Mouse (Mus musculus) spleen, adult 18-20 months (tissue): ENCODE results near the gene Fam83f.
A peak's percentile ranks its signal among the peaks of the same experiment; 100 is the strongest.

Experiments
- DNase-seq, 2 experiments: peaks; one replicate each; pipeline ENCODE4 v3.0.0; 2022; ENCODE audit warnings: mixed read lengths in 2 of 2

Fam83f gene

DNA sequence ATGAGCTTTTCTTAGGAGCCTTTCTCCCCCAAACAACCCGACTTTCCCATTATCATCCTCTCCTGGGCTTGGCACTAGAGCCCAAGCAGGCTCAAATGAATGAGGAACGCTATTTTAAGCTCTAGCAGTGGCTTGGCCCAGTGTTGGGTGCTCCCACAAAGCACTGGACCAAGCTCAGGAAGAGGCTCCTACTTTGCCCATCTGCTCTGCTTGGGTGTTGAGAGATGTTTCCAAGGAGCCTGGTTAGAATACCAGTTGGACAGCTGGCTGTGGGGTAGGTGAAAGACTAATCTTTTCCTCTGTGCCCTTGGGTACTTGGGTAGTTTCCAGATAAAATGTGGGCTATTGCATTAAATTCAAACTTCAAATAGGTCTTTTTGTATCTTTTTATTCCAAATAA lies 1.2 kb downstream of the Fam83f start:
- no peak for DNase-seq

DNA sequence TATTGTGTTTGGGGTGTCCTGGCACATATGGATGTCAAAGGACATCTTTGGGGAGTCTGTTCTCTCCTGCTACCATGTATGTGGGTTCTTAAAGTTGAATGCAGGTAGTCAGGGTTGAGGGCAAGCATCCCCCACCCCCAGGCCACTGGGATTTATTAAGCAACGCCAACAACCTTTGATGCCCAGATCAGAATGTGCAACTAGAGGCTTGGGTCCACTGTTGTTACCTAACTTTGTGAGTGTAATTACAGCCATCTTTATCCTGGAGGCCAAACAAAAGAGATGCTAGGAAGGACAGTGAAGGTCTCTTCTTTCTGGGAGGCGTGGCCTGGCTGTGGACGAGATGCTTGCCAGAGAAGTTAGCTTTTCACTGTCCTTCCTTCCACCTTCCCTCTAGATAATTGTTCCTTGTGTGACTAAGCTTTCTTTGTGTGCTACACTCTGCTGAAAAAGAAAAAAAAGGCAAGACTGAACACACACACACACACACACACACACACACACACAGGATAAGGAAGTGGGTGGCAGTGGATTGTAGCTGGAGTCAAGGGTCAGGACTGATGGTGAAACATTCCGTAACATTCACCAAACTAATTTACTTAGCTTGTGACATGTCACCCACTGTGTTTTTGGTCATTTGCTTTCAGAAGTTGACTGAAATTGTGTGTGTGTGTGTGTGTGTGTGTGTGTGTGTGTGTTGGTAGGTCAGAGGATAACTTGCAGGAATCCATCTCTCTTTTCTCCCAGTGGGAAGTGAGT lies 1.9 kb downstream of the Fam83f start:
- no peak for DNase-seq

DNA sequence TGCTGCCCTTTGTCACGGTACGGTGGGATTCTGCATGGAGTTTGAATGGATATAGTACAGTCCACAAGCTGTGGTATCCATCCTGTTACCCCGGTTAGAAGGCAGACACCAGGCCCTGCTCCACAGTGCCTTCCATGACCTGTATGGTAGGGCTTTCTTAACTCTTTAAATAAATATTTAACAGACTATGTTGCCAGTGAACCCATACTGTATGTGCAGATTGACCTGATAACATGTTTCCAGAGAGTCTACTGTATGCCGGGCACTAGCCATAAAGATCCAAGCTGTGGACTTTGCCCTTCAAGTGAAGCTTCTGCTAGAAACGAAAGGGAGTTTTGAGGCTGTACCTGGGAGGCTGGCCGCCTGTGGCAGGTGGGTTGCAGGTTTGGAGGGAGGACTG lies 3.1 kb downstream of the Fam83f start:
- DNase-seq, result no peak

DNA sequence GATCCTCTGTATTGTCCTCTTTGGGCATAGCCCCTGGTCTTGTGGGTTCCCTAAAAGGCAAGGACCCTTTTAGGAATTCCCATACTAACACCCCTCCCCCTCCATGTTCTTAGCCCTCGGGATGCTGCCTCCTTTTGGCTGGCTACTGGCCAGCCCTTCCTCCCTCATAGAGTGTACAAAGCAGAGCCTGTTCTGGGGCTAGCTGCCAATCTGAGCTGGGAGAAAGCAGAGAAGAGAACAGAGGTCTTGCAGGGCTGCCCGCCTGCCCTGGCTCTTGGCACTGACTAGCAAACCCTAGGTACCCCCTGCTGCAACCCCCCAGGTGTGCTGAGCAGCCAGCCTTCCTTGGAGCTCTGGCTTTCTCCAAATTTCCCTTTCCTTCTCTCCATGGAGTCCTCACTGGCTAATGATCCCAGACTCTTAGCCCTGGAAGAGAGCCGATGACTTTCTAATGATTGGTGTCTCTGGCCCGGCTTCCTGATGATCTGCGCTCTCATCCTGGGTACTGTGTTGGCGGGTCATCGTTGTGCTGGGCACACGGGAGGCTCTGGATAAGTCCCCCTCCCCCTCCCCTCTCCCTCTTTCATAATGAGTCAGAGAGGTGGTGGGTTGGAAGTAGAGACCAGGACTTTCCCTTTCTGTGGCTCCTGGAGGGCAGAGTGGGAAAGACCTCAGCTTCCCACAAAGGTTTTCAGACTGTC lies 8.0 kb downstream of the Fam83f start:
- no peak for DNase-seq

DNA sequence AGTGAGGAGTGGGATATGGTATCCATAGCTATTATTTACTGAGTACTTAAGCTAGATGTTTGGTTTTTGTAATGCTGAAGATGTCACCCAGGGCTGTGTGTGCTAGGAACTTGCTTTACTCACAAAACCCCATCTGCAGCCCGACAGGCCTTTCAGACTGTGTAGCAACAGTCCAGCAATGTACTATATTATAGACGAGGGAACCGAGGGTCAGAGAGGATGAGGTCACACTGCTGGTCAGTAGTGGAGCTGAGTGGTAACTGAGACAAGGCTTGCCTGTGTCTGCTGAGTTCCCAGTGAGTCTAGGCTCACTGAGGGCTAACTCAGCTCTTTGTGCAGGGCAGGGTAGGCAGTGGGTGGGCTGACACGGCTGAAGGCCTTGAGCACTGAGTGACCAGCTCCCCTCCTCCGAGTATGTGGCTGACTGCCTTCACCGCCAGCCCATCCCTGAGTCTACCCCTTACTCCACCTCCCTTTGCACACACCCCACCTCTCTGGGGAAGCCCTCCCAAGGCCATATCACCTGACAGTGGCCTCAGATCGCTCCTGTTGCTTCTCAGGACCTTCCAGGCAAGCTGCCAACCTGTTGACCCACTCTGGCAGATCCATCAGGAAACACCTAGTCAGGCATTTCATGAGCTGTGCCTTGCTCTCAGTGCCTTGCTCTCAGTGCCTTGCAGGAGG lies 8.8 kb downstream of the Fam83f start:
- no peak for DNase-seq

DNA sequence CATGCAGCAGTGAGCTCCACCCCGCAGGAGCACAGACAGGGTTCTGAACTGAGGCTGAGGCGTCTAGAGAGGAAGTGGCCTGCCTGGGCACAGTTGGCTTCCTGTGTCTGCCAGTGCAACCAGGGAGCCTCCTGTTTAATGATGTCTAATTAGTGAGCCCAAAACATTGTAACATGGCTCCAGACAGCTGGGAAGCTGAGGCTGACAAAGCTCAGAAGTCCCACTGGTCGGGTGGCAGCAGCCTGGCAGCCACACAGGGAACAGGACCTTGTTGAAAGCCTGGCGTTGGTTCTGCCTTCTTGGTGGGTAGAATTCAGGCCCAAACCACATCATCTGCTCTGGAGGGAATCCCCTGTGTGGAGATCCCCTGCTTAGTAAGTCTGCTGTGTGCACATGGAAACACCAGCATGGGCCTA lies 9.8 kb downstream of the Fam83f start:
- DNase-seq, result peak; percentile 49 to 63

DNA sequence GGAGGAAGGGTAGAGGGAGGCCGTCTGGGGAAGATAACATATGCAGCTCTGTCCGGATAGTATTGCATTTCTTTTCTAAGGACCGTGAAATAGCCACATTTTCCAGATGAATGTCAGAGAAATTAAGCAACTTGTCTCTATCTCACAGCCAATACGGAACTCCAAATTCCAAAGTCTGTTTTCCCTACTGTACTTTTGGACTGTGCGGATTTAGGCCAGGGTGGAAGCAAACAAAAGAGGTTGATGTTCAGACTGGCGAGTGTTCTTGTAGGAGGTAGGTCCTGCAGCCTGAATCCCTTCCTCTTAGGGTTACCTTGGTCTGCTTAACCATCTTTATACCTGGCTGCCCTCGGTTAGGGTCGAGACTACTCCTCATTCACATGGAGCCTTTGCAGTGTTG lies 10.7 kb downstream of the Fam83f start:
- DNase-seq, result no peak

DNA sequence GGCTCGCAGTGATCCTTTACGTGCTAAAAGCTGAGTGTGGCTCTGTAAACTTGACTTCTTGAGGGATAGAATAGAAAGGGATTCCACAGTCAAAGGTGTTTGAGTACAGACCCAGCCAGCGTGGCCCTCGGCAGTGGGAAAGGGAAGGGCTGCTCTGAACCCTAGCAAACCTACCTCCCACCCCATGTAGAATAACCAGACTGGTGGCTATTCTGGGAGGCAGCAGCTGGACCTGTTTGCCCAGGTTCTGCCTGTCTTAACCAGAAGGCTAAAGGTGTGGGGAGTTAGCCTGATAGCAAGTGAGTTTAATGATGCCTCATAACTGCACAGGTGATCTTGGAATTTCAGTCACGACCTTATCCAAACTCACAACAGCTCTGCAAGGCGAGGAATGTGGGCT lies 11.5 kb downstream of the Fam83f start:
- no peak for DNase-seq

DNA sequence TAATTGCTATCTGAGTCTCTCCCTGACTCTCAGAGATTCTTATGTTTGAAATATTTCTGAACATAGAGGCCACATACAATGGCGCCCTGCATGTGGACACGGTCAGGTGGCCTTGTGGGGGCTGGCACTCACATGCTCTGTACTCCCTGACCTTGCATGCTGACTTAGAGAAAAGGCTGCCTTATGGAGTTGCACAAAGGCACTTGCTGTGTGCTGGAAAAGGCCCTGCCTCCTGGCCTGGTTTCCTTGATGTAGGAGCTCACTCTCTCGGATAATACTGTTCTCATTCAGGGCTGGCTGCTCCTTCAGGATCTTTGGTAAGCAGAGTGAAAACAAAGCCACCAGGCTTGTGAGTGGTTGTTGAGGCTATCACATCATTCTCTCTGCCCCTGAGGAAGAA lies 12.3 kb downstream of the Fam83f start:
- no peak for DNase-seq

DNA sequence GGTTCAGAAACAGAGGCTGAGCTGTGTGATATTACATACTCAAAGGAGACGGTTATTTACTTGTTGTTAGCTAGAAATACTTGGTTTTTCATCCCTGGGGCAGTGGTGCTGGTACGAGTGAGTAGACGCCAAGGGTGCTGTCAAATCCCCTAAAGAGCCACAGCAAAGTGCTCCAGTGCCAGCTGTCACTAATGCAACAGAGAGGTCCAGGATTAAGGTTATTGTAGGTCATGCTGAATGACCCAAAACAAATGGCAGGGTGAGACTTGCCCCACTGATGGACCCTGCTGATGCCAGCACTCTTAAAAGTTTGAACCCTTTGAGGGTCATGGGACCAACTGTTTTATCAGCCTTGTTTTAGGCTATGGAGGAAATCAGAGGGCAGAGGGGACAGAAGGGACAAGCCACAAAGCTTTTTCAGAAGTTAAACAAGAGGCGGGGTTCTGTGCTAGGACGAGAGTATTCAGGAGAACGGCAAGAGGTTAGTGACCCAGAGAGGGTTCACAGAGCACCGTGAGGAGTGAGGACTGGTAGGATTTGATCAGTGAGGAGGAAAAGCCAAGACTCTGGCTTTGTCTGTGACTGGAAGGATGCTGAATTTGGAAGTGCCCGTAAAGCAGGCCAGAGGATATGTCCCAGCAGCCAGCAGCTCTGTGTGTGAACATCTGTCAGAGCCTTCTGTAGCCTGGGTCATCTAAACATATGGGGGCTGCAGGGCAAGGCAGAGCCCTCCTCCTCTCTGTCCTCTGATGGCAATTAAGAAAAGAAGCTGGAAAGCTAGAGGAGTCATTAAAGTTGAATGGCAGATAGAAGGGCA lies 13.3 kb downstream of the Fam83f start:
- no peak for DNase-seq

DNA sequence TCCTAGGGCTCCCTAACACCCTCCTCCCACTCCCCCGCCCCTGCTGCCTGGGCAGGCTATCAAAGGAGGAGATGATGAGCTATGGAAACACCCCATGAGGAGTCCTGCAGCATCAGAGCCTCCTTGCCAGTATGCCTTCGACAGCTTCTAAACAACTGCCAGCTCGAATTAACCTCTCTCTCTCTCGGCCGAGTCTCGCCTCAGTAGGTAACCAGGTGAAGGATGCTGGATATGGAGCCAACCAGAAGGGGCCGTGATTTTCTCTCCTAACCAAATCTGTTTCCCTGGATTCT lies 13.9 kb downstream of the Fam83f start:
- DNase-seq, result no peak

DNA sequence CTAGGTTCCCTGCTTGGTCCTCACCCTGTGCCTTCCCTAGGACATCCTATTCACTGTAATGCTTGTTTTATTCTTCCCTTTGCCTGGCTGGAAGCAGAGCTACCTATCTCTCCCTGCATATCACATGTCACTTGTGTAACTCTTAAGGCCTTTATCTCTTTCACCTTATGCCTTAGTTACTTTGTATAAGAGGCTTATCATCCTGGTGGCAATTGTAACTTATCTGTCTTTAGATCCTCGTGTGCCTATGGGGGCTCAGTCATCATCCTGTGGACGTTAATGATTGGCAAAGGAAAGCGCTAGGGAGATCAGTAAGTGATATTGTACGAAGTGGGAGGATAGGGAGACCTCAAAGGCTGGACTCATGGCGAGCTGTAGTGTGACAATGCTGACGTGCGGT lies 16.9 kb downstream of the Fam83f start:
- no peak for DNase-seq

DNA sequence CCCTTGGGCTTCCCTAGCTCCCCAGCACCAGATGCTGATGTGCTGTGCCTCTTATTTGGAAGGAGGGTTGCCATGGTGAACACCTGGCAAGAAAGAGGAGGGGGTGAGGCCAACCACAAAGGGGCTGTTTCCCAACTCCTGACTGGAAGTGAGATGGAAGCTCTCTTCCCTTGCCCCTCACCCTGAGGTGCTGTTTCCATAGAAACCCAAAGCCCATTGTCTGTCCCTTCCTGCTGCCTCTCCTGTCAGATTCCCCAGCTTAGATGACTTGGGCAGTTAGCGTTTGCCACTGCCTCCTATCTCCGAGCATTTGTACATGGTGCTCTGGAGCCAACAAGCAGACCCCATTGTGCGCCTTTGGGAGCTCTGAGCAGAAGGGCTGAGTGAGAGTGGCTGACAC lies 21.8 kb downstream of the Fam83f start:
- no peak for DNase-seq

DNA sequence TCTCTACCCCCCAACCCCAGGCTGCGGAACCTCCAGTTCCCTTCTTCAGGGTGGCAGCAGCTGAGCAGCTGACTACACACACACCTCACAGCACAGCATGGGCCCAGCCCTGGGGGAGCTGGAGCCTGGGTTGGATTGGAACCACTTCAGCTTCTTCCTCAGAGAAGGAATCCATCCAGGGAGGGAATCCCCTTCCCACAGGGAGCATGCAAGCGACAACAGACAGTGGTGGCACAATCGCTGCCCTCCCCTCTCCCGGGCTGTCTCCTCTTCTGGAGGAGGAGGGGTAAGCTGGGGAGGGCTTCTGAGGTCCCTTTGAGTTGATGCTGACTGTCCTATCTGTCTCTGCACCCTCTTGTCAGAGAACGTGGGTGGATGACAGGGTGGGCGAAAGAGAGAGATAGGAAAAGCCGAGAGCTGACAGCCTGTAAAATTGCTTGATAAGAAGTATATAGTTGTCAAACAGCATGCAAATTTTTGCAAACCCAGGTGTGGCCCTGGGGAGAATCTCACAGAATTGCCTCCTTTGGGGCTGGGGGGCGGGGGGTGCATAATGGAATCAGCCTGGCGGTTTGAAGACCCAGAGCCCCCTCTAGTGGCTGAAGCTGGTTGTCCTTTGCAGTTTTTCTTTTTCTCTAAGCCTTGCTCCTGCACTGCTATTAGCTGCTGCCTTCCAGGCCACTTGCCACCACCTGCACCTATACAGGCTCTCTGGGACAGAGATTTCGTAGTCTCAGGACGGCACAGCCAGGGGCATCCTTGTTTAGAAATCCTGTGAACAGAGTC lies 22.7 kb downstream of the Fam83f start:
- DNase-seq, result peak; percentile 48 to 82

DNA sequence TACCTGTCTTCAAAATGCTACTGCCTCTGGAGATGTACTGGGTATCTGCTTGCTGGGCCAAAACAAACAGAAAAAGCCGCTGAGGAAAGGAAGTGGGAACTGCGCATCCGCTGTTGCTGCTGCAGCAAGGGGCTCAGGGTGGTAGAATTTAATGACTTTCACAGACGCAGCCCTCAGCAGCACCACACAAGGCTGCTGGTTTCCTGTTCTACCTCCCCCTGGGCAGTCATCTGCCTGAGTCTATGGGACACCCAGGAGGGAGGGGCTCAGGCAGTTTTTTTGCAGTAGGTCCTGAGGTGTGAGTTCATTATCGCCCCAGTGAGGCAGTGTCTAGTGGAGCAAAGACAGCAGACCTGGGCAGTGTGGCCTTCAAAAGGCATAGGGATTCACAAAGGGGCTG lies 25.9 kb downstream of the Fam83f start:
- DNase-seq, result peak; percentile 40 to 55

DNA sequence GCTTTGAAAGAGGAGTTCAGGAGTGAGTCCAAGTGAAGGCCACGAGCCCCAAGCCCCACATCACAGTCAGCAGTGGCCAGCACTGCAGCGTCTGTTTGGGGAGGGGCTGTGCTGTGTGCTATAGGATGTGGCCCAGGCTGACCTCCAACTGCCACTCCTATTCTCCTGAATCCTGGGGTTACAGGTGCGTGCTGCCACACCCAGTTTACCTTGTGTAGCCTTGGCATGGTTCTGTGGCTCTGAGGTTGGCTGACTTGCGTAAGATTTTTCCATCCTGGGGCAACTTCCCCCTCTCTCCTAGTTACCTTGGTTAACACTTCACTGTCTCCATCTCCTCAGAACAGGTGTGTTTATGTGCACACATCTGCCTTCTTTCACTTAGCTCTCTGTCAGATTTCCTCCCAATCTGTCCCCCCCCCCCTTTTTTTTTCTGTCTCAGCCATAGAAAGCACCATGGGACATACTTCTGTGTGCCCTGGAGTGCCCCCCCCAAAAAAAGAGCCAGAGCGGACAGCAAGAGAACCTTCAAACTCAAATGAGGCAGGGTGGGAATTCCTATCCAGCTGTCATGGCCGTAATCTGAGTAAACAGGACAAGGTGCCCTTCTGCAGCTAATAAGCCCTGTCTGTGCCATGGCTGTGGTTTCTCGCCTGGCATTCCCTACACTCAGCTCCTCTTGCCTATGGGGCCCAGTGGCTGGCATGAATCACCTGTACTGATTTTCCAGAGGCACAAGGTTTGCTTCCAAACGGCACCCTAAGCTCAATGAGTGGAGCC lies 30.0 kb downstream of the Fam83f start:
- no peak for DNase-seq

DNA sequence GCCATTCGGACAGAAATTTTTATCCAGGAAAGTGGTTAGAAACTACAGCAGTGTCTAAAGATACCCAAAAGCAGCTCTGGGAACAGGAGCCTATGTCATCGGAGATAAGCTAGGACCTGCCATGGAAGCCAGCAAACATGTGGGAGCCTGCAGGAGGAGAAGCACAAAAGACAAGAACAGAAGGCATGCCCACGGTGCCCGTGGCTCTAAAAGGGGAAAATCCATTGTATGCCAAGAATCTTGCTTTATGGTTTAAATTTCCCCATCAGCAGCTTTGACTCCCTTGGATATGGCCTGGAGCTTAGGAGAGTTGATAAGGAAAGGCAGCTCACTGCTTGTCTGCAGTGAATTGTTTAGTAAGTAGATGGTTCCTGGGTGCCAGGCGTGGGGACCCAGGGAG lies 31.3 kb downstream of the Fam83f start:
- no peak for DNase-seq

DNA sequence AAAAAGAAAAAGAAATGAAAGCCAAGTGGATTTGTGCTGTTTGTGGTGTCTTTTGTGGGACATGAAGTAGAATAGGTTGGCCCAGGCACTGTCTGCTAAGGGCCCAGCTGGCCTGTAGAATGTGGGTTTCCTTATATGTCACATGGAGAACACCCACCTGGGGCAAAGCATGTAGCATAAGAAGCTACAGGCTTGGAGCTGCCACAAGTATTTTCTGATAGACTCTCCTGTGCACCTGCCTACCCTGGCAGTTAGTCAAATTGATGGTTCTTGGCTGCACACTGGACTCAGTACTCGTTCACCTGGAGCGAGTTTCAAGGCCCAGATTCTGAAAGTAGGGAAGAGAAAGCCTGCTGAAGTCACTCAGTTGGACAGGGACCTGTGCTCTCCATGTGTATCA lies 31.8 kb downstream of the Fam83f start:
- DNase-seq, result no peak

DNA sequence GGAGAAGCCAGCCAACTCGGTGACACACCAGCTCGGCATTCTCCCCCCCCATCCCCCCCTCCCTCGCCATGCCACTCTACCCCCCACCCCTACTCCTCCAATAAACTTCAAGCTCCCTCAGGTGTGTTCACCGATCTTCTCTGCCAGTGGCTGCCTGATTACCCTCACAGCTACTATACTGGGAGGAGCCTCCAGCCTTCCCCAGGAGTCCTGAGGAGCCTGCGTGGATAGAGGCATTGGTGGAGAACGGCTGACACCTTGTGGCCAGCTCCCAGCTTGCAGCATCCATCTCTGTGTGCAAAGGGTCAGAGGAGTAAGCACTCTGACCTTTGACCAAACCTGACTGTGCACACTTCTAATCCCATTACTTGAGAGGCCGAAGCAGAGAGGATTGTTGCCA lies 32.6 kb downstream of the Fam83f start:
- DNase-seq, result peak; percentile 69 to 81

DNA sequence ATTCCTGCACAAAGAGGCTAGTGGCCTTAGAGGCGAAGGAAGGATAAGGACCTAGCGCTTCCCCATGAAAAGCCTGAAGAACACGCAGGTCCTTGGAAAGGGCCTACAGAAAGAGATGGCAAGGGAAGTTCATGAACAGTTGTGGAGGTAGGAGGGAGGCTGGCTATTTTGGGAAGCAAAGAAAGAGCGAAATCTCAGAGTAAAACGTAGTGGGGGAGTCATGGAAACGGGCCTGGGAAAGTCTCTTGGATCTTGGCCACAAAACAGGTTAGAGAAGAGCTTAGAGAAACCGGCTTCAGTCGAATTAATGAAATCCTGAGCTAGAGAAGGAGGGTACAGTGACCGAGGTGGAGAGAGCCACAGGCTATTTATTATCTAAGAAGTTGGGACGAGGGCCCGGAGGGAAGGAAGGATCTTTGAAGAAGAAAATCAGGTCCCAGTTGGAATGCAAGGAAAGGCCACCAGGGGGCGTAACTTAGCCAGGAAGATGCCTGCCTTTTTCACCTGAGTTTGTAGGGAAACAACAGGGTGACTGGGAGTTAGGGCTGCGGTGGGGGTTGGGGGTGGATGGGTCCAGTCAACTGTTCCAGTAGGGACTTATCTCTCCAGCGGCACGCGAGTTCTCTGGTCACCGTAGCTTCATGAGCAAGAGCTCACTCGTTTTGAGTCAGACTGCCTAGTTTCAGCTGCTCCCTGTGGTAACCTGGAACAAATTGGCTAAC lies 34.3 kb downstream of the Fam83f start:
- DNase-seq, result peak; percentile 43 to 77

DNA sequence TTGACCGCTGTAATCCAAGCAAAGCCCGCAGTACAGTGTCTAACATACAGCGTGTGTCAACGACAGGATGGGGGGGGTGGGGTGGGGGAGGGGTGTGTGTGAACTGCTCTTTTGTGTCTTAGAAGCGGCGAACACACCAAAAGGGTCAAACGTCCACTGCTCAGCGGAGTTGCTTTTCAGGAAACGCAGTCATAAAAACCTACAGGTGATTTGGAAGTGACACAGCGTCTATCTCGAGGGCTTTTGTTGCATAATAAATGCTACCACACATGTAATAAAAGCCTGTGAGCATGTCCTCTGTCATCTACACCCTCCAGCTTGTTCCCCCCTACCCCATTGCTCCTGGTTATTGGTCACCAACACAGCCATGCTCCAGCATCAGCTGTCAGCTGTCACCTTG lies 34.9 kb downstream of the Fam83f start:
- no peak for DNase-seq
